In the genomic region with DNA sequence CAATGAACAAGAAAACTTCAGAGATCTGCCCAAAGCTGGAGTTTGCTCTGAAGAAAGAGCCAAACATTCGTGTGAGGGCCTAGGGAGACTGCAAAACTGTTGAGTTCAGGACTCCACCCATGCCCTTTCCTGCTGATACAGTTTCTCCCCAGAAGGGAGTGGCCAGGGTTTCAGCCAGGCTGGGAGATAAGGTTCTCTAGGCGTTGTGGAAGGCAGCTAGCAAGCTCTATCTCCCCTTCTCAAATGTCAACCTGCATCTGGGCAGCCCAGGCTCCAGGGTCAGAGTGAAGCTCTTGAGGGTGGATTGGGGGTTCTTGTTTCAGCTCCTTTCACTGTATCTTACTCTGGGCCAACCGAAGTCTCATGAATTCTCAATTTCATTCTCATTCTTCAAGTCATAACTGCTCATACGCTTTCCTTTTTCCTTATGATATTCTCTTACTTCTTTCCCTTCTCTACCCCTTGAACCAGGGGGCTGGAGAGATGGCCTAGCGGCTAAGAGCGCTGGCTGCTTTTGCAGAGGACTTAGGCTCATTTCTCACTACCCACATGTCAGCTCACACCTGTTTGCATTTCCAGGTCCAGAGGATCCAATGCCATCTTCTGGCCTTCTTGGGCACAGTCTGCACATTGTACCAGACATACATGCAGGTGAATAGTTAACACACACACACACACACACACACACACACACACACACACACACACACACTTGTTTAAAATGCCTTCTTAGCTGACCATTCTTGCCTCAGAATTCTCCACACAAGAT, we compare ENCODE assay signal across 11 mouse cellular contexts. TPM values are rescaled to one million over a fixed set of nuclear protein-coding genes. Genes with fewer than 3 reads are reported as not detected.
DNase-seq lines count a peak whose midpoint lies in the region; ATAC-seq and TF ChIP-seq lines count a peak whose summit lies in the region.
"Had no signal": no experiment of that assay in that cellular context is flagged by ENCODE, and none has a peak within 500 bp of the region (broad histone marks: within the 10 kb centered on the region; RNA-seq: fewer than 3 reads in every experiment).

No protein-coding gene starts in this region.

- ATAC-seq in heart, embryonic 16.5 days (replicated peaks; ENCODE audit: extremely low read depth, insufficient read depth, low FRiP score), result 0 out of 2 replicates have a peak, but pooled peaks have one; percentile 37
- peak; percentile 42; the same call in 1 of the 2 replicates for ATAC-seq in lung, embryonic 16.5 days (ENCODE audit: low read depth)

- no peaks in the 10 kb centered on the region for H3K4me1 ChIP-seq in CH12.LX (ENCODE audit: control insufficient read depth in 1 of 2, insufficient read depth in 2 of 2)
- H3K4me1 ChIP-seq in heart, embryonic 16.5 days (ENCODE audit: control insufficient read depth, insufficient read depth, low read length), result peaks cover 12% of the 10 kb centered on the region
- peaks cover 8% of the 10 kb centered on the region for H3K4me1 ChIP-seq in lung, embryonic 16.5 days (replicated peaks; ENCODE audit: control insufficient read depth, insufficient read depth, low read length)

- no peaks in the 10 kb centered on the region for H3K79me2 ChIP-seq in CH12.LX (replicated peaks; ENCODE audit: control insufficient read depth, extremely low read depth, insufficient read depth, poor library complexity, severe bottlenecking)

- WGBS in heart, embryonic 16.5 days, result 49% methylated on average over 6 of the region's 6 CpGs
- 51% methylated on average over 6 of the region's 6 CpGs for WGBS in lung, embryonic 16.5 days

- intact Hi-C loops in heart, postnatal 36 days (cut with DNase I), result no loop called here

- H3K9me3 ChIP-seq in CH12.LX (replicated peaks; ENCODE audit: low read length), result no peaks in the 10 kb centered on the region
- H3K9me3 ChIP-seq in heart, embryonic 16.5 days (replicated peaks; ENCODE audit: control insufficient read depth, low read length), result no peaks in the 10 kb centered on the region
- H3K9me3 ChIP-seq in lung, embryonic 16.5 days (ENCODE audit: control insufficient read depth, low read length), result no peaks in the 10 kb centered on the region
- H3K9me3 ChIP-seq: embryonic facial prominence, embryonic 12.5 days; limb, embryonic 12.5 days; neural tube, embryonic 13.5 days had no signal

- TF ChIP-seq POLR2A in CH12.LX (IDR thresholded peaks at IDR 0.05; ENCODE audit: low read depth, low read length), result no peak

- H3K9ac ChIP-seq in CH12.LX (ENCODE audit: insufficient read depth, low read depth), result no peak overlapping the region
- no peak overlapping the region for H3K9ac ChIP-seq in heart, embryonic 16.5 days (ENCODE audit: low read length)
- H3K9ac ChIP-seq in lung, embryonic 16.5 days (ENCODE audit: low read length), result no peak overlapping the region
- H3K9ac ChIP-seq: embryonic facial prominence, embryonic 12.5 days; limb, embryonic 12.5 days; neural tube, embryonic 13.5 days had no signal

- peak; percentile 95 for DNase-seq in heart, adult 11 months
- no peak for DNase-seq in heart, postnatal 36 days
- no peak for DNase-seq in CH12.LX (ENCODE audit: extremely low read depth)
- DNase-seq in left cerebral cortex, adult 9 months (ENCODE audit: low spot score in 2 of 2), result no peak
- no peak for DNase-seq in retina, embryonic 14.5 days (ENCODE audit: low spot score)
- no peak for DNase-seq in gastrocnemius, postnatal 10 days

- no peaks in the 10 kb centered on the region for H3K36me3 ChIP-seq in CH12.LX (replicated peaks in 1 of 2; ENCODE audit: control insufficient read depth in 1 of 2, insufficient read depth in 1 of 2, low read length in 1 of 2)
- no peaks in the 10 kb centered on the region for H3K36me3 ChIP-seq in heart, embryonic 16.5 days (ENCODE audit: control insufficient read depth, insufficient read depth)
- no peaks in the 10 kb centered on the region for H3K36me3 ChIP-seq in lung, embryonic 16.5 days (ENCODE audit: control insufficient read depth, insufficient read depth, low read length)
- H3K36me3 ChIP-seq: embryonic facial prominence, embryonic 12.5 days; limb, embryonic 12.5 days; neural tube, embryonic 13.5 days had no signal

- in situ Hi-C loops in CH12.LX (cut with MboI; ENCODE audit: low pct_ligation_motif_present, low pct_unique_long_range_greater_than_20kb, low sequenced_read_pairs), result loop anchor here (10.0 kb wide), 1 partner anchor 252 kb away; a partner anchor contains a TSS

- no peak; a peak in 1 of 4 replicates for TF ChIP-seq CTCF in CH12.LX (conservative IDR thresholded peaks at IDR 0.05 in 1 of 2, IDR thresholded peaks at IDR 0.05 in 1 of 2; ENCODE audit: low read depth in 2 of 2, low read length in 2 of 2)

- H3K4me3 ChIP-seq in CH12.LX (replicated peaks in 1 of 3; ENCODE audit: low read depth in 2 of 3, low read length in 2 of 3, poor library complexity in 1 of 3), result no peak overlapping the region
- no peak overlapping the region for H3K4me3 ChIP-seq in heart, embryonic 16.5 days (ENCODE audit: low read length)
- H3K4me3 ChIP-seq in lung, embryonic 16.5 days (ENCODE audit: low read length), result no peak overlapping the region
- H3K4me3 ChIP-seq: embryonic facial prominence, embryonic 12.5 days; limb, embryonic 12.5 days; neural tube, embryonic 13.5 days had no signal

- TF ChIP-seq RAD21 in CH12.LX (IDR thresholded peaks at IDR 0.05; ENCODE audit: low read depth, low read length), result peak; percentile 11

- H3K27ac ChIP-seq in CH12.LX (ENCODE audit: insufficient read depth, low read depth), result no peak overlapping the region
- H3K27ac ChIP-seq in heart, embryonic 16.5 days (ENCODE audit: low read length), result no peak overlapping the region; the same call in 1 of the 2 replicates
- no peak overlapping the region for H3K27ac ChIP-seq in lung, embryonic 16.5 days (ENCODE audit: low read length)
- H3K27ac ChIP-seq: embryonic facial prominence, embryonic 12.5 days; limb, embryonic 12.5 days; neural tube, embryonic 13.5 days had no signal

- no peak overlapping the region for H3K4me2 ChIP-seq in CH12.LX (ENCODE audit: insufficient read depth, low read depth, poor library complexity, severe bottlenecking)
- H3K4me2 ChIP-seq in heart, embryonic 16.5 days (ENCODE audit: low read depth, low read length), result no peak overlapping the region
- H3K4me2 ChIP-seq in lung, embryonic 16.5 days (ENCODE audit: low read depth, low read length), result no peak overlapping the region
- H3K4me2 ChIP-seq: embryonic facial prominence, embryonic 12.5 days; limb, embryonic 12.5 days; neural tube, embryonic 13.5 days had no signal

- TF ChIP-seq EP300 in CH12.LX (IDR thresholded peaks at IDR 0.05; ENCODE audit: low read length), result no peak

- dilution Hi-C loops in CH12.LX (cut with MboI; ENCODE audit: extremely low pct_ligation_motif_present, extremely low pct_unique_long_range_greater_than_20kb, low sequenced_read_pairs), result no loop called here

- no peaks in the 10 kb centered on the region for H3K27me3 ChIP-seq in CH12.LX (replicated peaks)
- no peaks in the 10 kb centered on the region; the same call in 1 of the 2 replicates for H3K27me3 ChIP-seq in heart, embryonic 16.5 days (ENCODE audit: control insufficient read depth, insufficient read depth, low read length)
- no peaks in the 10 kb centered on the region for H3K27me3 ChIP-seq in lung, embryonic 16.5 days (ENCODE audit: control insufficient read depth, insufficient read depth, low read depth, low read length)
- H3K27me3 ChIP-seq: embryonic facial prominence, embryonic 12.5 days; limb, embryonic 12.5 days; neural tube, embryonic 13.5 days had no signal

TF ChIP-seq in CH12.LX, 34 proteins besides CTCF, POLR2A, EP300 and RAD21:
- TF ChIP-seq UBTF (IDR thresholded peaks at IDR 0.05; ENCODE audit: low read depth, low read length) (no peak), MAZ (IDR thresholded peaks at IDR 0.05; ENCODE audit: low read depth, low read length) (no peak), ZC3H11A (IDR thresholded peaks at IDR 0.05; ENCODE audit: low read depth, low read length) (no peak), ETS1 (conservative IDR thresholded peaks at IDR 0.05; ENCODE audit: low read depth, low read length) (no peak), NELFE (IDR thresholded peaks at IDR 0.05; ENCODE audit: low read depth, low read length) (no peak), SIN3A (IDR thresholded peaks at IDR 0.05; ENCODE audit: low read length) (no peak), SMC3 (IDR thresholded peaks at IDR 0.05; ENCODE audit: low read depth, low read length) (no peak; the same call in 1 of the 2 replicates), TBP (conservative IDR thresholded peaks at IDR 0.05; ENCODE audit: low read depth, low read length) (no peak), TCF12 (IDR thresholded peaks at IDR 0.05; ENCODE audit: low read depth, low read length) (no peak), HCFC1 (IDR thresholded peaks at IDR 0.05; ENCODE audit: low read depth, low read length) (no peak), BHLHE40 (IDR thresholded peaks at IDR 0.05; ENCODE audit: low read depth, low read length) (no peak), JUN (IDR thresholded peaks at IDR 0.05; ENCODE audit: insufficient read depth, low read depth, low read length) (no peak), MYC (IDR thresholded peaks at IDR 0.05; ENCODE audit: low read depth, low read length) (no peak), CHD2 (IDR thresholded peaks at IDR 0.05; ENCODE audit: low read length) (no peak), RCOR1 (conservative IDR thresholded peaks at IDR 0.05; ENCODE audit: low read depth, low read length) (no peak)

RNA-seq across cellular contexts. Expression of a gene that starts 25.0 kb away (rescaled TPM):
- not detected for total RNA-seq in heart, postnatal 36 days (2021)
- total RNA-seq in CH12.LX (2012; rRNA removed) (13.2 and 24.5 TPM in 2 replicates), CH12.LX (2014; rRNA removed) (7.0 and 8.6 TPM in 2 replicates)
- polyA plus RNA-seq in CH12.LX (2012; ENCODE audit: insufficient read length, low read depth), result 5.2 and 5.3 TPM in 2 replicates
- 0.27 and 0.56 TPM in 2 replicates for polyA plus RNA-seq in heart, embryonic 16.5 days (2015; fragmentation: Nextera tagmentation; extraction: Ambion mirVana)
- 0.25 and 1.5 TPM in 2 replicates for polyA plus RNA-seq in lung, embryonic 16.5 days (2015; fragmentation: Nextera tagmentation; extraction: Ambion mirVana)
- total RNA-seq in gastrocnemius, postnatal 10 days (2021), result 1 to 10 TPM in 1 of 2 experiments, not detected in 1; 1.2 TPM
- polyA plus RNA-seq: embryonic facial prominence, embryonic 12.5 days; limb, embryonic 12.5 days had no signal
